Mouse (Mus musculus): ENCODE measurements around the gene Btbd35f19. TPM values are rescaled to one million over a fixed set of nuclear protein-coding genes. Genes with fewer than 3 reads are reported as not detected.
"Not testable (repeated sequence)": the region's sequence is repeated elsewhere in the genome, so short reads cannot be mapped to it uniquely, and the experiment has no call there.

The Btbd35f19 gene
- polyA plus RNA-seq (2015; fragmentation: Nextera tagmentation; extraction: Ambion mirVana), result not detected in 2 replicates

- H3K27ac ChIP-seq (replicated peaks); H3K4me1 ChIP-seq; H3K9ac ChIP-seq; H3K27me3 ChIP-seq; H3K9me3 ChIP-seq (replicated peaks); ATAC-seq (ENCODE audit: insufficient number of reproducible peaks, low FRiP score, low TSS enrichment, low read depth); H3K36me3 ChIP-seq; H3K4me3 ChIP-seq (replicated peaks); H3K4me2 ChIP-seq (replicated peaks): not testable (repeated sequence)
- no CpG with 5 or more reads among the region's 4 CpGs for WGBS
Measured at GRCm38 (mm10) chrX:31383818-31384217, at the start of gene Btbd35f19. Btbd35f19 (minus strand) TSS chrX:31383918.

- not testable (repeated sequence) for H3K9me3 ChIP-seq (replicated peaks); H3K27ac ChIP-seq (replicated peaks); H3K27me3 ChIP-seq; H3K4me3 ChIP-seq (replicated peaks); H3K4me2 ChIP-seq (replicated peaks); H3K4me1 ChIP-seq; H3K36me3 ChIP-seq; H3K9ac ChIP-seq; ATAC-seq (ENCODE audit: insufficient number of reproducible peaks, low FRiP score, low TSS enrichment, low read depth)
- WGBS, result 78% methylated on average over 2 of the region's 4 CpGs
Measured at GRCm38 (mm10) chrX:31341924-31342323, 41.8 kb downstream of the Btbd35f19 start.

GRCm38 (mm10) chrX:31336154-31336553 lies 47.6 kb downstream of the Btbd35f19 start, which contains the start of gene Btbd35f26:
Btbd35f26 (plus strand) TSS chrX:31336454.
- not testable (repeated sequence) for H3K27me3 ChIP-seq; H3K4me3 ChIP-seq (replicated peaks); H3K27ac ChIP-seq (replicated peaks); H3K4me2 ChIP-seq (replicated peaks); H3K36me3 ChIP-seq; H3K4me1 ChIP-seq; ATAC-seq (ENCODE audit: insufficient number of reproducible peaks, low FRiP score, low TSS enrichment, low read depth); H3K9me3 ChIP-seq (replicated peaks); H3K9ac ChIP-seq
- no CpG with 5 or more reads among the region's 4 CpGs for WGBS

Other genes starting within 250 kb of the Btbd35f19 start
- gene Spin2f, start 130.0 kb downstream of the Btbd35f19 start, polyA plus RNA-seq (2015; fragmentation: Nextera tagmentation; extraction: Ambion mirVana), result not detected in 2 replicates
- gene Btbd35f26, start 47.5 kb downstream of the Btbd35f19 start, polyA plus RNA-seq (2015; fragmentation: Nextera tagmentation; extraction: Ambion mirVana), result not detected in 2 replicates
- gene Gm21883, start 190.4 kb upstream of the Btbd35f19 start, polyA plus RNA-seq (2015; fragmentation: Nextera tagmentation; extraction: Ambion mirVana), result not detected in 2 replicates
- not detected in 2 replicates for gene Spin2e, start 235.0 kb upstream of the Btbd35f19 start, polyA plus RNA-seq (2015; fragmentation: Nextera tagmentation; extraction: Ambion mirVana)